Mouse (Mus musculus): Measurements from ENCODE around the gene Ralgds.

GRCm38 (mm10) chr2:28591479-28591878 lies 78.6 kb downstream of the Ralgds start:
- TF ChIP-seq CHD1 (IDR thresholded peaks at IDR 0.05; ENCODE audit: low read depth, low read length) (no peak), HCFC1 (IDR thresholded peaks at IDR 0.05; ENCODE audit: low read depth, low read length) (no peak), MAX (IDR thresholded peaks at IDR 0.05; ENCODE audit: low read length) (no peak)

Data from CH12.LX (cell line).